Mouse (Mus musculus) cerebellum, postnatal 36 days (tissue): ENCODE measurements around the gene Chd6.

Experiments
- DNase-seq, 2 experiments: peaks; one replicate each; pipeline ENCODE4 v3.0.0; 2021 to 2022; ENCODE audit warnings: mixed read lengths in 2 of 2

The Chd6 gene

DNA sequence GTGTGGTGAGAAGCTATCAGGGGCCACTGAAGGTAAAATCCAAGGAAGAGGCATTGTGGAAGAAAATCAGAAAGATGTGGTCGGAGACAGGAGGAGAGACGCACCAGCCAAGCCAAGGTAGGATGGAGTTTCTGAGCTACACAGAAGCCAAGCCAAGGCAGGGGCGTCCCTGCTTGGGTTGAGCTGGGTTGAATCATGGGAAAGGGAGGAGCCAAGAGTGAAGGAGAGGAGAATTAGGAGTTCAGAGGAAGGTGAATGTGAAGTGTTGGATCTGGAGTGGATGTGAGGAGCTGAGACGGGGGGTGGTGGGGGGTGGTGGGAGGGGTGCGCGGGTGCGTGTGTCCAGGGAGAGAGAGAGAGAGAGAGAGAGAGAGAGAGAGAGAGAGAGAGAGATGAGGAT, 187.6 kb downstream of the Chd6 start:
- DNase-seq, result no peak

DNA sequence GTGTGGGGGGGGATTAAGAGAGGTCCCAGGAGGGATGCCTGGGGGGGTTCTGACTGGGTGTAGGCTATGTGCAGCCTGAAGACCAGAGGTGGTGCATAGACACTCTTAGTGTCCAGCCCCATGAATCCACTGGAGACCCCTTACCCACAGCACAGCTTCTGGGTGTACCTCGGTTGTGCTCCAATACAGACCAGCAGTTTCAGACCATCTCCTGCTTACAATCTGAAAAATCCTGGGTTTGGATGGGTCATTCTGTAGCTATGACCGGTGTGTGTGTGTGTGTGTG, 190.0 kb downstream of the Chd6 start:
- DNase-seq, result no peak

DNA sequence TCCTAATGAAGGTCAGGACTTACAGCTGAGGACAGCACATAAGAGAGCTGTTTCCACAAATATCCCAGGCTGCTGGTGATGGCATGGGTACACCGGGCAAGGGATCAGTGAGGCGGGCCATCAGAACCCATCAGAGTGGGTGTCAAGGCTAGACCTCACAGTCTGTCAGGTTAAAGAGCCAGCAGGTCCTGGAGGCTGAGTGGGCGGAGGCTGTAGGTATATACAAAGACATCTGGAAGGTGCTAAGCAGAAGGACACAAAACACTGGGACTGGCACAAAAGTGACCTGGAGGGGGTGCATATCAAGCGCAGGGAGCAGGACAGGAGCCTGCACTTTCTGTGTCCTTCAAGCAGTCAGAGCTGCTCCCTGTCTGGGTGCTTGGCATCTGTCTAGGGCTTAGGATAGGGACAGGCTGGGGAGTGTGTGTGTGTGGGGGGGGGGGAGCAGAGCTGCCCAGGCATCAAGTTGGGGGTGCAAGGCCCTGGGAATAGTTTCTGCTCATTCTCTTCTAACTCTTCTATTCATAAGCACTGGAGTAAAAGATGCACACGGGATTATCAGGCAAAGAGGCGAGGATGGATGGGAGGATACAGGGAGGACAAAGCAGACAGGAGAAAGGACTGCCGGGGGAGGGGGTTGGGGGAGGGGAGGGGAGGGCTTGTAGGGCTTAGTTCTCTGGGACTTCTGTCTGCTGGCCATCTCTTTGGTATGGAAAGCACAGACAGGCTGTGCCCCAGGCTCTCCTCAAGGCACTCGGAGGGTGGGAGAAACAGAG, 190.5 kb downstream of the Chd6 start:
- DNase-seq, result no peak

DNA sequence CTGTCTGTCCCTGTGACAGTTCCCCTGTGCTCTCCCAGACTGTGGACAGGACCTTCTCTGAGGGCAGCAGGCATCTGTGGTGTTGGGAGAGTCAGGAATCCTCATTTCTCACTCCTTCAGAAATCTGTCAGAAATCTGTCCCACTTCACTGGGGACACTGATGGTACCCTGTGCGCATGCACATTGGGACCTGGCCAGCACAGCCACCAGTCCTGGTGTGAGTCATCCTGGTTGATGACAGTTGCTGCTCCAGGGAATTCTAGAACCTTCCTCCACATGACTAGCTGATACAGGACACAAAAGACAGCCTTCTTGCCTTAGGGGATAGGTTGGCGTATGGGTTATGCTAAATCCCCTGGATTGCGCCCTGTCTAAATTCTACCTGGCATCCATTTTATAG, 191.6 kb downstream of the Chd6 start:
- peak in 1 of 2 experiments; percentile 51 for DNase-seq

DNA sequence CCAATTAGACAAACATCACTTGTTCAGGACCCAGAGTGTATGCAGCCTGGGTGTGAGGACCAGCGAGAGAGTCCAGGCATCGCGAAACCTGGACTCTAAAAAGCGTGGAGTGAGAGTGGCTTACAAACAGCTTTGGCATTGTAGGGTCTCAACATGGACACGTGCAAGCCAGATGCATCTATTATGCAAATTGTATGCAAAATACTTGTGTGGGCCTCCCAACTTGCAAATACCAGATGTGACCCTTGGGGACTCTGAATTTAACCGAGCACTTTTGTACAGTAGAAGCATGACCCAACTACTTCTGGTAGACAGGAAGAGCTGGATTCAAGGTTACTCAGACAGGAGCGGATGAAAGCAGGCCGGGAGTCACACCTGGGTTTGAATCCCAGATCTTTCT, 192.2 kb downstream of the Chd6 start:
- no peak for DNase-seq

DNA sequence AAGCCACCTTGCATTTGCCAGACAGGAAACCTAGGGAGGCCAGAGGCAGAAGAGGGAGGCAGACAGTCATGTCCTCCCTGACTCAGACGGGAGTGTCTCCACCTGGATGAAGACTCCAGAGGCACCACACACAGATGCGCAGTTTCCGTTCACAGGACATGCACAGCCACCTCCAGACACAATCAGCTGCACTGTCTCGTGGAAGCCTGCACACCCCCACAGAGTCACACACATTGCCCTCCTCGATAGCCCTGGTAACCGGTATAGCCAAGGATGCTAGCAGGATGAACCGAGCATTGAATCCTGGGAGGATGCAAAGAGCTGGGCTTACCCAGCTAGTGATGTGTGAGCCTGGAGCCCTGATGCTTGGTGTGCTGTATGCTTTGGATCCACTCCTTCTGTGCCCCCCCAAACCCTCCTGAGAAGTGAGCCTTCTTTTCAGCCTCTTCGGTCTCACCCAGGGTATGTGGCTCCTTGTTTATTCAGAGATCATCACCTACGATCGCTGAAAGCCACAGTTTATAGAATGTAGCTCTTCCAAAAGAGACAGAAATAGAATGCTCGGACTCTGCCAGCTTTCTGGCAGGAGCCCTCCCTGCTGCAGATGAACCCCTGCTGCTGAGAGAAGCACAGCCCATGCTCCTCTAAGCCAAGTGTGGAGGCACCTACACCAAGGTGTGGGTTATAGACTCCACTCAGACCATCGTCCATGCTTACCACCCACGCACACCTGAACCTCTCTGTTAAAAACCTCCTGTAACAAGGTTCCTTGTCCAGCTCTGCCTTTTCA, 192.9 kb downstream of the Chd6 start:
- peak; percentile 58 to 60 for DNase-seq

DNA sequence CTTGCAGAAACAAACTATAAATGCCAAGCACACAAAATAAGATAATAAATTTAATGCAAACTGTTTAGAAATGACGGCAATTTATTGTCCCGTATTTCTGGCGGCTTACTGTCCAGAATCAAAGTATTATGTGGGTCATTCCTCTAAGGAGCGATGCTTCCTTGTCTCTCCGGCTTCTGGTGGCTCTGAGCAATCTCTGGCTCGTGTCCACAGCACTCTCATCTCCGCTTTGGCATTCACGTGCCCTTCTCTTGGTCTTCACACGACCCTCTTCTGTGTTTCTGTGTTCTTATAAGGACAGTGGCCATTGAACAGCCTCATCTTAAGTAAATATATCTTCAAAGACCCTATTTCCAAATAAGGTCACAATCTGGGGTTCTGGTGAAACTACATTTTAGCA, 194.2 kb downstream of the Chd6 start:
- DNase-seq, result no peak

DNA sequence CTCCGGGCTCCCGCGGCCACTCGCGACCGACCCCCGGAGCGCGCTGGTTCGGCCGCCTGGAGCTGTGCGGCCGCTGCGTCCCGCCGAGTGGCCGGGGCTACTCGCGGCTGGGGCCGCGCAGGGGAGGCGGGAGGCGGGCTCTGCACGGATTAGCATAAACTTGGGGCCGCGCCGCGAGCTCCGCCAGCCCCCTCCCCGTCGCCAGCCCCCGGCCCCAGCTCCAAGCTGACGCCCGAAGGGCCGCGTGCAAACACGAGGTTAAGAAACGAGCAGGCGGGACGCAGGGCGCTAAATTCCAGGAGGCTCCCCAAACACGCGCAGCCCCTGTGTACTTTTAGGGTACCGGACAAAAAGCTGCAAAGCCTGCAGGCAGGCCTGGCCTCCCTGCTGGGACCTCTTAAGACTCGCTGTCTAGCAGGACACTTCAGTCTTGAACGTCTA, 196.6 kb downstream of the Chd6 start, which contains the start of gene Emilin3:
Gene Emilin3, minus strand, starts transcription at position 98 of the 441 bp plus-strand sequence.
- DNase-seq, result no peak

DNA sequence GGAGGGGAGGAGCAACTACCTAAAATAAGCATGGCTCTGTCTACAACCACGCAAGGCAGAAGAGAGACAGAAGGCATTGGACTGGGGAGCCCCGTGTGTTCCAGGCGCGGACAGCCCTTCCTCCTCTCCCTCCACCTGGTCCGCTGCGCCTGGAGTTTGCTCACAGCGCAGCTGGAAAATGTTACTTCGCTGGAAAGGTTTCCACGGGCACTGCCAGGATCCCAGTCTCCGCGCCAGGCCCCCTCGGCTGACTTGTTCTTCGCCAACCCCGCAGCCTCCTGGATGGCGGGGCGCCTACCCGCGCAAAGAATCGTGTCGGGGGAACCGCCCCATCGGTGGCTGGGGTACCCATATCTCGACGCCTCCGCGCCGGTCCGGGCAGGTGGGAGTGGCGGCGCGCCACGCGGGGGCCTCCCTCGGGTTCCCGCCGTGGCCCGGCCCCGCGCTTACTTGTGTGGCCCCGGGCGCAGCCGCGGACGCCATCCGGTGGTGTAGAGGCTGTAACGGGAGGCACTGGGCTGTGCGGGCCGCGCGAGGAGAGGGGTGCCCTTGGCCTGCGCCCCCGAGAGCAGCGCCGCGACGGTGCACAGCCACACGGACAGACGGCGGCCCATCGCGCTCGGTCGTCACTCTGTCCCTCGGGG, 197.2 kb downstream of the Chd6 start:
- DNase-seq, result peak in 1 of 2 experiments; percentile 46

DNA sequence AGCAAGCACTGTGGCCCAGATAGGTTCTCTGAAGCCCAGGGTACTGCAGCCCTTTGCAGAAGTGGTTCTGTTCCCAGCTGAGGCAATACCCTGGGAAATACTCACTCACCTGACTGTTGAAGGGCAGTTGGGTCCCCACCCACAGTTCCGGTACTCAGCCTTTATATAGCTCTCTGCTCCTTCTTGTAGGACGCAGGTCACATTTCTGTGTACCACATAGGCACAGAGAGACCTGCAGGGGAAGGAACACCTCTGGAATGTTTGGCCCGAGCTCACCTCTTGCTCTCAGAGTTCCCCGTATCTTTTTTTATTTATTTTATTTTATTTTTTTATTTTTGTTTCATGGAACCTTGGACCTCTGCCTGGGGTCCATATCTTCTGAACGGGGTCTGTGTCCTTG, 198.2 kb downstream of the Chd6 start:
- DNase-seq, result no peak

DNA sequence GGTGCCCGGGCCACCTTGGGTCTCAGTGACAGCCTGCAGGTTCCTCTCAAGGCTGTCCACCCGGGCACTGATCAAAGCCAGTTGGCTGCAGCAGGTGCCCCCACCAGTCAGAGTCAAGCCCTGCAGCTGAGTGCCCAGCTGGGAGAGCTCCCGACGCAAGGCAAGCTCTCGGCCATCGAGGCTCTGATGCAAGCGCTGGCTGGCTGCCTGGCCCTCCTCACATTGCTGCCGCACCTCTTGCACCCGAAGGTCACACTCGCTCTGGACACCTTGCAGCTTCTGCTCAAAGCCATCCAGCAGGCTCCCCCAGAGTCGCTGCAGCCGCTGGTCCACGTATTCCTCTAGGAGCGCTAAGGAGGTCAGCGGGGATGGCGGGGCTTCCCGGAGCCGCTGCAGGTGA, 200.3 kb downstream of the Chd6 start:
- peak in 1 of 2 experiments; percentile 27 for DNase-seq

DNA sequence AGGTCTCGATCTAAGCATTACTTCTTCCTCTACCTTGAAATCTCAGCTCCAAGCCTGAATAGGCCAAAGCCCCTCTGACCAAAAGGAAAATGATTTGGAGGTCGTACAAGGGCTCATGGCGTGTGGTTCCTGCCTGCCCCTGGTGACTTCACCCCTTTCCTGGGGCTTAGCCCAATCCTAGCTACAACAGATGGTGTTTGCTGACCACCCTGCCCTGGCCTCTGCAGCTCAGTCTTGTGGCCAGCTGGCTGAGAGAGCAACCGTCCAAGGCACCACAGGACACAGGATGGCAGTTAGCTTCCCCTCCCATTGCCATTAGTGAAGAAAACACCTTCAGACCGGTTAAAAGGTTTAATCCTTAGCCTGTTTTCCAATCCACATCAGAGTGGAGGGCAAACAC, 202.8 kb downstream of the Chd6 start:
- DNase-seq, result peak; percentile 77 to 82

DNA sequence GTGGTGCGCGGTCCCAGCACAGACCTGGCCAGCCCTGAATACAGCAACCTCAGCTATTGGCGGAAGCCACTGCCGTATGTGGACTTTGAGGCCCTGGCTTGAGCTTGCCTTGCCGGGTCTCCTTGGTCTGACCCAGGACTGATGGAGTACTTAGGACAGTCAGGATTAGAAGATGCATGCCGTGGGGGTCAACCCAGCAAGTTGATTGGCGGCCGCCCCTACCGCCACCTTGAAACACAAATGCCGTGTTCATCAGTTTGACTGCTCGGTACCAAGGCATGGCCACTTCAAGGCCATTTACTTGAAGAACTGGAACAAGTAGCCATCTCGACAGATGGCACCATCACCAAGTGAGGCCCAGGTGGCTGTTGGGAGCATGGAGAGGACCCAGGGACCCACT, 203.6 kb downstream of the Chd6 start:
- no peak for DNase-seq

DNA sequence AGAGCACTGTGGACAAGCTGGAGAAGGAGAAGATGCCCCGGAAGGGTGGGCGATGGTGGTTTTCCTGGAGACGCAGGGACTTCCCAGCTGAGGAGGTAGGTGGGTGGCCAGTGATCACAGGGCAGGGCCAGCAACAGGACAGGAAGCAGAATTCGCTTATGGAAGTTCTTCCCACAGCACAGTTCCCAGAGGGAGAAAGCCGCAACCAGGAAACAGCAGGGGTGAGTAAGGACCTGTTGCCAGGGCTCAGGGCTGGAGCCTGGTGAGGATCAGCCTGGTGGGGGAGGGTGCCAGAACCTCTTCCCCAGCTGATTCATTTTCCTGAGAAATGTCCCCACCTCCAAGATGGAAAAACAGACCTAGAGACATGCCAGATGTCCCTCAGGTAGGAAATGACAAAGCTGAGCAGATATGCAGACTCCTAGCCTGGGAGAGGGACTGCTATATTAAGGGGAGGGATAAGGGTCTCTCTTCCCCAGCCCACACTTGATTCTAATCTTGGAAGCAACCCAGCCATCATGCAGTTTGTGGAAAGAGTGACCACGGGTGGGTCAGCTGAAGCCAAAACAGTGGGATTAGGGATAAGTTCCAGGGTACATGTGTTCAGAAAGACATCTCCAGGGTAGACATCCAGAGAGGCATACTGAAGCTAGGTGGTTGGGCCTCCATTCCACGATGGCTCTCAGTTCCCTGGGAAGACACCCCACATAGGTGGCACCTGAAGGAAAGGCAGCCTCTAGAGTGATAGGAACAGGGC, 207.0 kb downstream of the Chd6 start:
- no peak for DNase-seq
